Mouse (Mus musculus) kidney, adult 2 months (tissue): ENCODE results near the gene Epb41. TPM values are rescaled to one million over a fixed set of nuclear protein-coding genes. Genes with fewer than 3 reads are reported as not detected.

Source experiments
- DNase-seq: peaks from one replicate; pipeline ENCODE4 v3.0.0; 2021
- H3K27ac ChIP-seq: fragments of 200-500 bp; 2 replicates; pipeline ENCODE4 v1.5.1; 2012; ENCODE audit warnings: low read depth, low read length, control low read depth, inconsistent platforms; ENCODE audit not compliant: insufficient read depth
- H3K27me3 ChIP-seq: fragments of 200-500 bp; replicated peaks from 2 replicates; pipeline ENCODE4 v1.6.1; 2012; ENCODE audit warnings: mild to moderate bottlenecking, moderate library complexity, low read length, inconsistent platforms; ENCODE audit not compliant: control insufficient read depth, insufficient read depth
- H3K36me3 ChIP-seq: fragments of 200-500 bp; 2 replicates; pipeline ENCODE4 v1.6.1; 2012; ENCODE audit warnings: mild to moderate bottlenecking, moderate library complexity, low read length, inconsistent platforms; ENCODE audit not compliant: control insufficient read depth, insufficient read depth
- H3K4me1 ChIP-seq: fragments of 200-500 bp; 2 replicates; pipeline ENCODE4 v1.6.1; 2011; ENCODE audit warnings: low read length; ENCODE audit not compliant: control insufficient read depth, insufficient read depth
- H3K4me3 ChIP-seq: fragments of 200-500 bp; 2 replicates; pipeline ENCODE4 v1.5.1; 2011; ENCODE audit warnings: mild to moderate bottlenecking, low read depth, low read length, control low read depth; ENCODE audit not compliant: insufficient read depth
- CTCF ChIP-seq: fragments of 200-500 bp; conservative IDR thresholded peaks from 2 replicates; pipeline ENCODE4 v1.5.1; 2011; ENCODE audit warnings: low read depth, mild to moderate bottlenecking, control low read depth, low read length, moderate library complexity, mixed read lengths; ENCODE audit not compliant: insufficient read depth, insufficient read length
- POLR2A ChIP-seq: fragments of 200-500 bp; IDR thresholded peaks from one replicate; pipeline ENCODE4 v1.6.1; 2011; ENCODE audit warnings: low read depth, low read length, control low read depth
- WGBS: fragments of 180-500 bp; shearing (Covaris S2); methylation state at CpG from one replicate; pipeline ENCODE4 v1.1.7; 2018; 5-methylcytosine and 5-hydroxymethylcytosine counted together
- polyA plus RNA-seq: library from polyadenylated mRNA; depleted of rRNA; stranded (reverse); fragments of >200 nt; gene quantifications from 2 replicates; pipeline ENCODE4 v1.2.3, GENCODE M21; 2012

The Epb41 gene
- polyA plus RNA-seq, 1 experiment = 73.8 TPM

GRCm38 (mm10) chr4:132039975-132040645, 35.0 kb downstream of the Epb41 start:
- WGBS = 60% methylated on average over 8 of the region's 8 CpGs
- no peaks in the 10 kb centered on the region for H3K27me3 ChIP-seq
- H3K36me3 ChIP-seq = no peaks in the 10 kb centered on the region
- peaks cover 12% of the 10 kb centered on the region for H3K4me1 ChIP-seq
- no peak for TF ChIP-seq CTCF
- no peak for TF ChIP-seq POLR2A
- no peak overlapping the region for H3K4me3 ChIP-seq
- H3K27ac ChIP-seq = peak overlapping the region; percentile 20
- peak; percentile 62 for DNase-seq

- Histone ChIP-seq H3K27me3 (no peaks in the 10 kb centered on the region), H3K36me3 (no peaks in the 10 kb centered on the region), H3K4me3 (no peak overlapping the region), H3K4me1 (peaks cover 12% of the 10 kb centered on the region), H3K27ac (no peak overlapping the region)
- DNase-seq = no peak
- WGBS = 65% methylated on average over 2 of the region's 2 CpGs
- no peak for TF ChIP-seq POLR2A
- no peak for TF ChIP-seq CTCF
Observed at GRCm38 (mm10) chr4:132039521-132039920, 35.6 kb downstream of the Epb41 start.

- peaks cover 12% of the 10 kb centered on the region for H3K4me1 ChIP-seq
- TF ChIP-seq POLR2A = no peak
- TF ChIP-seq CTCF = no peak
- H3K4me3 ChIP-seq = no peak overlapping the region
- 70% methylated on average over 2 of the region's 2 CpGs for WGBS
- no peaks in the 10 kb centered on the region for H3K27me3 ChIP-seq
- peak overlapping the region; percentile 74 for H3K27ac ChIP-seq
- H3K36me3 ChIP-seq = no peaks in the 10 kb centered on the region
- peak; percentile 20 for DNase-seq
Observed at GRCm38 (mm10) chr4:132038809-132039208, 36.3 kb downstream of the Epb41 start.

GRCm38 (mm10) chr4:132037991-132038390, 37.1 kb downstream of the Epb41 start:
- Histone ChIP-seq H3K27ac (no peak overlapping the region), H3K4me1 (peaks cover 12% of the 10 kb centered on the region), H3K4me3 (no peak overlapping the region), H3K27me3 (no peaks in the 10 kb centered on the region), H3K36me3 (no peaks in the 10 kb centered on the region)
- 40% methylated on average over 7 of the region's 7 CpGs for WGBS
- DNase-seq = no peak
- no peak for TF ChIP-seq CTCF
- no peak for TF ChIP-seq POLR2A

- Histone ChIP-seq H3K36me3 (no peaks in the 10 kb centered on the region), H3K4me3 (no peak overlapping the region), H3K27ac (no peak overlapping the region), H3K27me3 (no peaks in the 10 kb centered on the region), H3K4me1 (peaks cover 12% of the 10 kb centered on the region)
- WGBS = 51% methylated on average over 5 of the region's 5 CpGs
- no peak for DNase-seq
- TF ChIP-seq POLR2A (no peak), CTCF (no peak)
Observed at GRCm38 (mm10) chr4:132037137-132037536, 38.0 kb downstream of the Epb41 start.

- Histone ChIP-seq H3K27me3 (no peaks in the 10 kb centered on the region), H3K36me3 (no peaks in the 10 kb centered on the region), H3K4me1 (peaks cover 12% of the 10 kb centered on the region), H3K4me3 (no peak overlapping the region), H3K27ac (no peak overlapping the region)
- no peak for DNase-seq
- 49% methylated on average over 2 of the region's 2 CpGs for WGBS
- TF ChIP-seq POLR2A = no peak
- no peak for TF ChIP-seq CTCF
Observed at GRCm38 (mm10) chr4:132034242-132034641, 40.9 kb downstream of the Epb41 start.

- no peak; the same call in 1 of the 2 replicates for TF ChIP-seq CTCF
- TF ChIP-seq POLR2A = no peak
- Histone ChIP-seq H3K4me3 (no peak overlapping the region), H3K27ac (no peak overlapping the region), H3K27me3 (no peaks in the 10 kb centered on the region), H3K36me3 (no peaks in the 10 kb centered on the region), H3K4me1 (peaks cover 7% of the 10 kb centered on the region)
- WGBS = 84% methylated on average over 1 of the region's 1 CpGs
- DNase-seq = no peak
Observed at GRCm38 (mm10) chr4:132033183-132033582, 41.9 kb downstream of the Epb41 start.
